Mouse (Mus musculus) stomach, postnatal 0 days (tissue): ENCODE data around the gene Cdc27. TPM values are rescaled to one million over a fixed set of nuclear protein-coding genes. Genes with fewer than 3 reads are reported as not detected.

Experiments
- ATAC-seq: fragments of 200-750 bp; cut with Nextera tagmentation; 2 replicates; pipeline ENCODE4 v1.8.0; 2017; ENCODE audit not compliant: low FRiP score, low TSS enrichment
- DNase-seq: peaks from one replicate; pipeline ENCODE4 v3.0.0-alpha.2; 2016; ENCODE audit warnings: low spot score
- H3K27ac ChIP-seq: fragments of 300-500 bp; sonication (generic); replicated peaks from 2 replicates; pipeline ENCODE4 v1.5.1; 2014; ENCODE audit warnings: mild to moderate bottlenecking, control low read depth
- H3K27me3 ChIP-seq: fragments of 300-500 bp; sonication (generic); 2 replicates; pipeline ENCODE4 v1.6.1; 2014; ENCODE audit warnings: low read length; ENCODE audit not compliant: control insufficient read depth, insufficient read depth
- H3K36me3 ChIP-seq: fragments of 300-500 bp; sonication (generic); 2 replicates; pipeline ENCODE4 v1.6.1; 2014; ENCODE audit warnings: low read length, mixed read lengths; ENCODE audit not compliant: control insufficient read depth, insufficient read depth
- H3K4me1 ChIP-seq: fragments of 300-500 bp; sonication (generic); replicated peaks from 2 replicates; pipeline ENCODE4 v1.6.1; 2014; ENCODE audit warnings: antibody characterized with exemption; ENCODE audit not compliant: control insufficient read depth, insufficient read depth
- H3K4me2 ChIP-seq: fragments of 300-500 bp; sonication (generic); replicated peaks from 2 replicates; pipeline ENCODE4 v1.6.1; 2014; ENCODE audit warnings: low read depth, mild to moderate bottlenecking, control low read depth, moderate library complexity
- H3K4me3 ChIP-seq: fragments of 300-500 bp; sonication (generic); 2 replicates; pipeline ENCODE4 v1.5.1; 2014; ENCODE audit warnings: low read depth, low read length, control low read depth
- H3K9ac ChIP-seq: fragments of 300-500 bp; sonication (generic); 2 replicates; pipeline ENCODE4 v1.6.1; 2014; ENCODE audit warnings: mild to moderate bottlenecking, low read length, control low read depth, mixed read lengths
- H3K9me3 ChIP-seq: fragments of 300-500 bp; sonication (generic); 2 replicates; pipeline ENCODE4 v1.6.1; 2016; ENCODE audit warnings: low read length; ENCODE audit not compliant: control insufficient read depth
- CTCF ChIP-seq: IDR thresholded peaks from 2 replicates; pipeline ENCODE4 v1.5.1; 2016; ENCODE audit warnings: antibody characterized with exemption, low read depth, mild to moderate bottlenecking, moderate library complexity
- EP300 ChIP-seq: optimal IDR thresholded peaks from 2 replicates; pipeline ENCODE3; 2016; ENCODE audit warnings: antibody characterized with exemption
- WGBS: fragments of 180-500 bp; shearing (Covaris S2); extraction: QIAGEN DNeasy Blood & Tissue Kit; methylation state at CpG from one replicate; pipeline ENCODE4 v1.1.7; 2014; 5-methylcytosine and 5-hydroxymethylcytosine counted together
- polyA plus RNA-seq: library from polyadenylated mRNA; unstranded; fragments of >200 nt; fragmentation: Nextera tagmentation; extraction: Ambion mirVana; gene quantifications from 2 replicates; pipeline ENCODE4 v1.2.1, GENCODE M21; 2015

Gene Cdc27
- 11.7 and 13.9 TPM in 2 replicates for polyA plus RNA-seq

DNA sequence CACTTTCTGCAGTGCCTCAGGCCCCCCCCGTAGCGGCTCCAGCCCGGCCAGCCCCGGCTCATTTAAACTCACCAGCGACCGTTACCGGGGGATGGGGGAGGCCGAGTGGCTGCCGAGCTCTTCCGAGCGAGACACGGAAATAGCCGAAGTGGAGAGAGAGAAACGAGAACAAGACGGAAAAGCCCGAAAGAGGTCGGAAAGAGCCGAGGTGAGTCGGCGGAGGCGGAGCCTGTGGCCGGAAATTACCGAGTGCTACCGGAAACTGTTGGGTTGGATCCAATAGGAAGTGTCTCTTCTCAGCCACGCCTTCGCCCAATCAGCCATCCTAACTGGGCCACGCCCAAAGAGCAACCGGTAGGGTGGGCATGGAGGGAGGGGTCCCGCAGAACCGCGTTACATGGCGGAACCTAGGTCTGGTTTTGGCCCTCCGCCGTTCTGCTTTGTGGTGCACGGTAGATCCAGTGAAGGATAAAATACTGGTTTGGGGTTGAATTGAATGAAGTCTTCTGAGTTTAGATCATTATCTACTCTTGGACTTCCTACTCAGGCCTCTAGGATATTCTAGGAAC lies at the start of gene Cdc27, which contains the start of gene Myl4:
Cdc27 (minus strand) TSS at position 215 of the 569 bp plus-strand sequence.
Myl4 (plus strand) TSS at position 258 of the 569 bp plus-strand sequence.
- Histone ChIP-seq H3K9me3 (no peaks in the 10 kb centered on the region), H3K4me3 (peak within 1 kb of the TSS; percentile 89), H3K4me1 (no peaks in the 10 kb centered on the region), H3K36me3 (no peaks in the 10 kb centered on the region), H3K4me2 (peak within 1 kb of the TSS; percentile 69), H3K27ac (peak within 1 kb of the TSS; percentile 95), H3K27me3 (no peaks in the 10 kb centered on the region), H3K9ac (peak within 1 kb of the TSS; percentile 98)
- ATAC-seq (peak; percentile 95), DNase-seq (peak; percentile 98)
- TF ChIP-seq EP300 (no peak), CTCF (peak; percentile 9; the same call in 1 of the 2 replicates)
- under 1% methylated on average over 35 of the region's 35 CpGs for WGBS

DNA sequence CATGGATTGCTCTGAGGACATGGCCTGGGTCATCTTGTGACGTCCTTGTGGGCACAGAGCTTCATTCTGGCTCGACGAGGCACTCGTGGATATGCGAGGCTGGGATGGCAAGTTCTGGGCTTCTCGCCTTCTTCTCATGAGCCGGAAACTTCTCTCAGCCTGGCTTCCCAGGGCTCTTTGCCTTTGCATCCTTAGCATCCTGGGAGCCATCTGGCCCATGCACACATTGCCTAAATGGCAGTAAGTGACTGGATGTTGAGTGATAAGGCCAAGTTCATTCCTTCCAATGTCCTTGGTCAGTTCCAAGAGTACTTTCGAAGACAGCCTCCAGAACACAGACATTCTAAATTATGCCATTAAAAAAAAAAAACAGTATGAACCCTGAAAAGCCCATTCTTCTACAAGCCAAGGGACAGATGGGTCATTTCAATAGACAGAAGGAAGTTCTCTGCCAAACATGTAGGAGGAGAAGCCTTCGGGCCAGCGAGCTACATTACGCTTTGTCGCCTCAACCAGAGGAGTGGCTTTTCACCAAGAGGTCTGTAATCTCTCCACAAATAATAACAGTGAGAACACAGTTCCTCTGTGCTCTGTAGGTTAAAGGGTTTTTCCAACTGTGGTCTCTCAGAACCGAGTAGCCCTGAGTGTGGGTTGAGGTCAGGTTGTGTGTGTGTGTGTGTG lies 49.0 kb upstream of the Cdc27 start:
- Histone ChIP-seq H3K4me1 (no peaks in the 10 kb centered on the region), H3K4me2 (no peak overlapping the region), H3K9ac (no peak overlapping the region), H3K4me3 (no peak overlapping the region), H3K27ac (peak overlapping the region; percentile 69), H3K9me3 (no peaks in the 10 kb centered on the region), H3K36me3 (no peaks in the 10 kb centered on the region), H3K27me3 (no peaks in the 10 kb centered on the region)
- DNase-seq (no peak), ATAC-seq (peak; percentile 32; the same call in 1 of the 2 replicates)
- WGBS = 54% methylated on average over 13 of the region's 13 CpGs
- TF ChIP-seq EP300 (no peak), CTCF (no peak)

DNA sequence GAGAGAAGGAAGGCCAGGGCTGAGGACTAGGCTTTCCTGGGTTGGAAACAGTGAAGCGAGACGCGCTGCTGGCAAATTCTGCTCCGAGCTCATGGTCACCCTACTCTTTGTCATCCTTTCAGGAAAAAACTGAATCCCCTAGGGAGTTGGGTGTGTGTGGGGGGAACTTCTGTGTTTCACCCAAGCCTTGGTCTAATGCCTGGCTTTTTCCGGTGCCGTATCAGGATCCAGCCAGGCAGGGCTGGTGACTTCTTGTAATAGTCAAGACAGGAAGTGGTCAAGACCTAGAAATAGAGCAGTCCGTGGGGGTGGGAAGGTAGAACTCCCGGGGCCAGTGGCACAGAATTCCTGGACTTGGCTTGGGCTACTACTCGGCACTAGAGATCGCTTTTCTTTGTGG lies 45.9 kb upstream of the Cdc27 start:
- DNase-seq (no peak), ATAC-seq (no peak)
- Histone ChIP-seq H3K4me3 (no peak overlapping the region), H3K9ac (no peak overlapping the region), H3K27me3 (no peaks in the 10 kb centered on the region), H3K4me2 (no peak overlapping the region), H3K4me1 (no peaks in the 10 kb centered on the region), H3K9me3 (no peaks in the 10 kb centered on the region), H3K36me3 (no peaks in the 10 kb centered on the region), H3K27ac (no peak overlapping the region)
- WGBS = 68% methylated on average over 10 of the region's 10 CpGs
- TF ChIP-seq CTCF (no peak), EP300 (no peak)

- no peak for ATAC-seq
- no peaks in the 10 kb centered on the region for H3K36me3 ChIP-seq
- H3K27me3 ChIP-seq = no peaks in the 10 kb centered on the region
- no peak for TF ChIP-seq EP300
- H3K4me3 ChIP-seq = no peak overlapping the region
- WGBS = 42% methylated on average over 13 of the region's 13 CpGs
- H3K9ac ChIP-seq = no peak overlapping the region
- no peaks in the 10 kb centered on the region for H3K9me3 ChIP-seq
- H3K27ac ChIP-seq = no peak overlapping the region
- no peaks in the 10 kb centered on the region for H3K4me1 ChIP-seq
- H3K4me2 ChIP-seq = no peak overlapping the region
- DNase-seq = no peak
These were observed 41.8 kb upstream of the Cdc27 start for GRCm38 (mm10) chr11:104592066-104592835.

DNA sequence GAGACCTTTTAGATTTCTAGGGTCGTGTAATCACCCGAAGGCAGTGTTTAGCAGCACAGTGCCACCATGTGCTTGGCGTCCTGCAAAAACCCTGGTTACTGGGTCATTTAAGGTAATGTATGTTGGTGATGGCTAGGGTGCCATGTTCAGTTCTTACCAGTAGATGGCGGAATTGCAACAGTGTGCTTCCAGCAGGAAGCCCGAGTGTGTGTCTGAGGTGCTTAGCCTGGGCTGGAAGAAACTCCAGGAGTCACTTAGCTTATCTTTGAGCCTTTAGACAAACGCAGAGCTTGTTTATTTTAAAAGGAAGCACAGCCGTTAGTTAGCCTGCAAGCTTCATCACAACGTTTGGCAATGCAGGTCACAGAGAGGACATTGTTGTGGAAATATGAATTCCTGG lies 39.7 kb upstream of the Cdc27 start:
- ATAC-seq (peak; percentile 83), DNase-seq (peak; percentile 82)
- no peaks in the 10 kb centered on the region for H3K27me3 ChIP-seq
- 1% methylated on average over 8 of the region's 8 CpGs for WGBS
- no peak overlapping the region; the same call in 1 of the 2 replicates for H3K27ac ChIP-seq
- no peaks in the 10 kb centered on the region for H3K4me1 ChIP-seq
- TF ChIP-seq CTCF (peak; percentile 99), EP300 (no peak)
- H3K4me3 ChIP-seq = no peak overlapping the region
- no peaks in the 10 kb centered on the region for H3K36me3 ChIP-seq
- H3K9ac ChIP-seq = no peak overlapping the region
- no peaks in the 10 kb centered on the region for H3K9me3 ChIP-seq
- no peak overlapping the region for H3K4me2 ChIP-seq
